Mouse (Mus musculus) bone marrow macrophage, adult 2 months (primary cell): ENCODE measurements around the gene Tnrc6b.

Experiments used
- CTCF ChIP-seq: IDR thresholded peaks from 2 replicates; pipeline ENCODE4 v1.5.1; 2012; ENCODE audit warnings: low read depth, mild to moderate bottlenecking, low read length, moderate library complexity
- POLR2A ChIP-seq: IDR thresholded peaks from 2 replicates; pipeline ENCODE4 v1.6.1; 2012; ENCODE audit warnings: mild to moderate bottlenecking, low read depth, low read length, borderline replicate concordance

- TF ChIP-seq POLR2A: no peak
- TF ChIP-seq CTCF: no peak
These were observed 199.8 kb downstream of the Tnrc6b start for GRCm38 (mm10) chr15:80910790-80911531.
